Mouse (Mus musculus) mature B cell (primary cell): ENCODE data around the gene Kpna1.

Experiments used
- in situ Hi-C: fragments of 300-500 bp; cut with MboI; formaldehyde crosslinking; loops from 2 replicates; pipeline ENCODE4 v1.14.3; 2019

Gene Kpna1

DNA sequence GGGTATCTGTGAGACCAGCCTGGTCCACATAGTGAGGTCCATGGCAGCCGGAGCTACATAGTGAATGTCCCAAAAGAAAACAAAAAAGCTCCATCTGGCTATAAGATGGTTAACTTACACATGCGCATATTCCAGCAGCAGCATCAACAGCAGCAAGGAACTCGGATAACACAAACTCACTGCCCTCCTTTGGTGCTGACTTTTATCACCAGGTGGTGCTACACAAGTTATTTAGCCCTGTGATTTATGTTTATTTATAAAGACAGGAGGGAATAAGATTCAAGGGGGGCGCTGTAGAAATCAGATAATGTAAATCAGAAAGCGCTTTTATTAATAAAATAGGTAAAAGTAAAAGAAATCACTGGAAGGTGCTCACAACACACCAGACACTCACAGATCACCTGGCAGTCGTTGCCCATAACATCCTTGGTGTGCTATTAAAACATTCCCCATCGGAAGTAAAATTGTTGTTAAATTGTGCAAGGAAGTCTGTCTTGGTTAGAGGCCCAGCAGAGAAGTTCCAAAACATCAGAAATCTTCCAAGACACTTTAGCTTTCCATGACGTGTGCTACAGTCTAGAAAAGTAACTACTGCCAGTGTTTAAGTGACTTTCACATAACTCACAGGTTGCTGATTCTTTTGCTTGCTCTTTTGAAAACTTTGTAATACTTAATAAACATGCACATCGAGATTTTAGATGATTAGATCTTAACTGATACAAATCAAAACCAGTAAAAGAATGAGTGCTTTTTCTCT is 91.4 kb downstream of the Kpna1 start:
- in situ Hi-C loops = loop anchor here (25.0 kb wide), 1 partner anchor 708 kb away; the partner anchor contains the start of gene Sec22a

DNA sequence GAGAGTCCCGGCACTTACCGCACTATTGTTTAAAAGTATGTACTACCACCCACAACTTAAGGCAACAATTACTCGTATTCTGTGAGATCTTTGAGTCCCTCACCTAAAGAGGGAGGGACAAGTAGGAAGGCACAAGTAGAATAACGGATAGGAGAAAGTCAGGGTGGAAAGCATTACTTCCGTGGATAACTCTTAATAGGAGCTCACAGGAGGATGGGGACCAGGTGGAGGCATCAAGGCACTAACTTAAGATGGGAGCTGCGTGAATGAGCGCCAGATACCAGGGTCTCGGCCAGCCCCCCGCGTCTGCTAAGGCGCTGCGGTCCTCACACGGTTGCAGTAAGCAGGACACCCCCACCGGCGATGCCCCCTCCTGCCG is 92.5 kb downstream of the Kpna1 start:
- in situ Hi-C loops = loop anchor here (25.0 kb wide), 1 partner anchor 709 kb away; the partner anchor contains the start of gene Sec22a

DNA sequence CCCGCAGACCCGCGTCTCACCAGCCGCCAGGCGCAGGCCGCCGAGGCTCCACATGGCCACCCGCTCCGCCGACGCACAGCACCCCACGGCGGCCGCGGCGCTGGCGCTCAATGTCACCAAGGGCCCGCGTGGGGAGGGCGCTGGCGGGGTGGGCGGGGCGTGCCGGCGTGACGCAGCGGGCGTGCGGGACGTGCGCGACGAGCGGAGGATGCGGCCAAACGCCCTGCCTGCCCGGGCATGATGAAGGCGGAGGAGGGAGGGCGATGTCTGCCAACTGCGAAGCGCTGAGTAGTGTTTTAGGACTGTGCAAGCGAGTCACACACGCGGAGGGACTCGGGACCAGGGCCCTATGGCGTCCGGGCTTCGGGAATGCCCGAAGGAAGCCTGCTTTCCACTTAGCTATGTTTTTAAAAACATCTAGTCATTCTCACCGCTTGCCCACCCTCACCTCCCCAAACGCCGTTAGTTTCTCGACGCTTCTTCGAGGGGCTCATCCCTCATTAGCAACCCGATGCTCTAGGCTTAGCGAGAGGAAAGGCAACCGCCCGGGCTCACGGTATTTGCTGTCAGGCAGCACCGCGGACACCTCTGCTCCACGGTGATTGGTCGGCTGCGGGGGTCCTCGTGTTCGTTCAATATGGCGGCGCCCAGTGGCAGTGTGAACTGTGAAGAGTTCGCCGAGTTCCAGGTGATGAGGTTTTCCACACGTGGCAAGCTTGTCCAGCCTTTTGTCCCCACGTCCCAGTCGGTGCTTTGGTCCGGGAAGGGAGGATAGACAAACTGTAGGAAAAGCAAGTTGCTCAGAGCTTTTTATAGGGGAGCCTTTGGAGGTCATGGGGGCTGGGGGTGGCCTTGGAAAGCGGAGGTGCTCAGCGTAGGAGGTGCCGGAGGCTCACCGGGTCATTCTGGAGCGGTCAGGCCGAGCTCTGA is 93.2 kb downstream of the Kpna1 start, which contains the start of the genes Fam162a and Ccdc58:
TSS of gene Fam162a (minus strand) at position 145 of the 930 bp plus-strand sequence.
TSS of gene Ccdc58 (plus strand) at position 236 of the 930 bp plus-strand sequence.
- in situ Hi-C loops = loop anchor here (25.0 kb wide), 1 partner anchor 709 kb away; the partner anchor contains the start of gene Sec22a

- in situ Hi-C loops = loop anchor here (25.0 kb wide), 1 partner anchor 710 kb away; the partner anchor contains the start of gene Sec22a
Observed at GRCm38 (mm10) chr16:36072410-36073011, 94.0 kb downstream of the Kpna1 start.

DNA sequence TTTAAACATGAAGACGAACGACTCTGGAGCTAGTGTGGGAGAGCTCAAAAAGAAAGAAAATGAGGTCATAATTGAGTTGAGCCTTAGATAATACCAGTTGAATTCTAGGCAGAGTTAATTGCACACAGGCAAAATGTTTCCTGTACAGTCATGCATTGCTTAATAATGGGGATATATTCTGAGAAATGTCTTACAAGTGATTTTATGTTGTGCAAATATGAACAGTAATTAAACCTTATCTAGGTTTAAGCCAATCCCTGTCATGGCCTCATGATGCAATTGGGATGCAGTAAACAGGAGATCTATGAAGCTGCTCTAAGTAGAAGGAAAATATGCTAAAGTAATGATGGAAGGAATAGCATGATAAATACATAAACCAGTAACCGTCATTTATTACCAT is 96.2 kb downstream of the Kpna1 start:
- in situ Hi-C loops = loop anchor here (25.0 kb wide), 1 partner anchor 712 kb away; the partner anchor contains the start of gene Sec22a

DNA sequence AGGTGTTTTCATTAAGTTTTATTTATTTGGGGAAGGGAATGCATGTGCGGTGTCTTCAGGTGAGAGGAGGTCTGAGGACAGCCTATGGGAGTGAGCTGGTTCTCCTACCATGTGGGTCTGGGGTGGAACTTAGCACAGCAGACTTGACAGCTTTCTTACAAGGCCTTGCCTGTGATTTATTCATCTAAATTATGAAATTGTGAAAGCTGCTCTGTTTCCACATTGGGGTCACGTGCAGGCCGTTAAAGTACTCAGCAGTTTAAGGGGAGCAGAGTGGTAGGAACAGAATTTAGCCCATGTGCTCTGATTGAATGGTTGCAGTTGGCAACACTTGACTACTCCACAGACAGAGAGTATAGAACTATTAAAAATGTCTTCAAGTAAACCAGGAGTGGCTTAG is 101.4 kb downstream of the Kpna1 start:
- in situ Hi-C loops = no loop called here
